Mouse (Mus musculus): Measurements from ENCODE around the gene Oxnad1.
A peak's percentile ranks its signal among the peaks of the same experiment; 100 is the strongest.

The Oxnad1 gene

GRCm38 (mm10) chr14:32084761-32085485 lies at the start of gene Oxnad1:
Gene Oxnad1, plus strand, starts transcription at chr14:32085374.
- no peak for DNase-seq (ENCODE audit: extremely low read depth, insufficient read length, low spot score)

GRCm38 (mm10) chr14:32036482-32036881 lies 48.7 kb upstream of the Oxnad1 start:
- DNase-seq (ENCODE audit: extremely low read depth, insufficient read length, low spot score), result no peak

GRCm38 (mm10) chr14:32037661-32038252 lies 47.4 kb upstream of the Oxnad1 start:
- no peak for DNase-seq (ENCODE audit: extremely low read depth, insufficient read length, low spot score)

- DNase-seq (ENCODE audit: extremely low read depth, insufficient read length, low spot score), result no peak
Observed at GRCm38 (mm10) chr14:32042108-32042507, 43.1 kb upstream of the Oxnad1 start.

- DNase-seq (ENCODE audit: extremely low read depth, insufficient read length, low spot score), result no peak
Observed at GRCm38 (mm10) chr14:32046357-32046756, 38.8 kb upstream of the Oxnad1 start.

- DNase-seq (ENCODE audit: extremely low read depth, insufficient read length, low spot score), result peak; percentile 30
Observed at GRCm38 (mm10) chr14:32050171-32050570, 35.0 kb upstream of the Oxnad1 start.

GRCm38 (mm10) chr14:32053895-32054294 lies 31.3 kb upstream of the Oxnad1 start:
- DNase-seq (ENCODE audit: extremely low read depth, insufficient read length, low spot score), result no peak

- DNase-seq (ENCODE audit: extremely low read depth, insufficient read length, low spot score), result no peak
Observed at GRCm38 (mm10) chr14:32054788-32055187, 30.4 kb upstream of the Oxnad1 start.

GRCm38 (mm10) chr14:32055781-32056180 lies 29.4 kb upstream of the Oxnad1 start:
- DNase-seq (ENCODE audit: extremely low read depth, insufficient read length, low spot score), result no peak

- DNase-seq (ENCODE audit: extremely low read depth, insufficient read length, low spot score), result no peak
Observed at GRCm38 (mm10) chr14:32056675-32057074, 28.5 kb upstream of the Oxnad1 start.

- no peak for DNase-seq (ENCODE audit: extremely low read depth, insufficient read length, low spot score)
Observed at GRCm38 (mm10) chr14:32057664-32058063, 27.5 kb upstream of the Oxnad1 start.

- no peak for DNase-seq (ENCODE audit: extremely low read depth, insufficient read length, low spot score)
Observed at GRCm38 (mm10) chr14:32061398-32061797, 23.8 kb upstream of the Oxnad1 start.

- DNase-seq (ENCODE audit: extremely low read depth, insufficient read length, low spot score), result no peak
Observed at GRCm38 (mm10) chr14:32072807-32073206, 12.4 kb upstream of the Oxnad1 start.

GRCm38 (mm10) chr14:32073211-32073685 lies 11.9 kb upstream of the Oxnad1 start:
- peak; percentile 75 for DNase-seq (ENCODE audit: extremely low read depth, insufficient read length, low spot score)

- DNase-seq (ENCODE audit: extremely low read depth, insufficient read length, low spot score), result peak; percentile 13
Observed at GRCm38 (mm10) chr14:32073901-32074300, 11.3 kb upstream of the Oxnad1 start.

GRCm38 (mm10) chr14:32076896-32077575 lies 8.1 kb upstream of the Oxnad1 start:
- DNase-seq (ENCODE audit: extremely low read depth, insufficient read length, low spot score), result peak; percentile 28

GRCm38 (mm10) chr14:32081026-32081425 lies 4.1 kb upstream of the Oxnad1 start:
- DNase-seq (ENCODE audit: extremely low read depth, insufficient read length, low spot score), result no peak

- DNase-seq (ENCODE audit: extremely low read depth, insufficient read length, low spot score), result no peak
Observed at GRCm38 (mm10) chr14:32082891-32083290, 2.3 kb upstream of the Oxnad1 start.

GRCm38 (mm10) chr14:32083466-32083865 lies 1.7 kb upstream of the Oxnad1 start:
- no peak for DNase-seq (ENCODE audit: extremely low read depth, insufficient read length, low spot score)

GRCm38 (mm10) chr14:32085486-32086201 lies 470 bp downstream of the Oxnad1 start, which contains the start of gene Dph3:
Gene Dph3, minus strand, starts transcription at chr14:32085729.
- peak; percentile 99 for DNase-seq (ENCODE audit: extremely low read depth, insufficient read length, low spot score)

- no peak for DNase-seq (ENCODE audit: extremely low read depth, insufficient read length, low spot score)
Observed at GRCm38 (mm10) chr14:32086226-32086625, 1.1 kb downstream of the Oxnad1 start.

Measured in 3134 (cell line).